Mouse (Mus musculus) adrenal gland, adult 18-20 months (tissue): ENCODE results near the gene Gm17545. TPM values are rescaled to one million over a fixed set of nuclear protein-coding genes. Genes with fewer than 3 reads are reported as not detected.
A peak's percentile ranks its signal among the peaks of the same experiment; 100 is the strongest.
"Not testable (repeated sequence)": the region's sequence is repeated elsewhere in the genome, so short reads cannot be mapped to it uniquely, and the experiment has no call there.

ENCODE experiments used
- DNase-seq, 2 experiments: peaks; one replicate each; pipeline ENCODE4 v3.0.0; 2021 to 2022; ENCODE audit warnings: low spot score in 2 of 2
- long read RNA-seq, 2 experiments: library from polyadenylated mRNA; stranded (forward); transcript quantifications; one replicate each; pipeline ENCODE4 v2.0.0; 2021
- total RNA-seq, 2 experiments: library from RNA; stranded (reverse); gene quantifications; 1 replicate in 1 of 2; 2 replicates in 1 of 2; pipeline ENCODE4 v1.2.3; 2021

The Gm17545 gene
- total RNA-seq, result not detected
- long read RNA-seq, experiment 1, result 0 reads
- long read RNA-seq, experiment 2, result 0 reads

DNA sequence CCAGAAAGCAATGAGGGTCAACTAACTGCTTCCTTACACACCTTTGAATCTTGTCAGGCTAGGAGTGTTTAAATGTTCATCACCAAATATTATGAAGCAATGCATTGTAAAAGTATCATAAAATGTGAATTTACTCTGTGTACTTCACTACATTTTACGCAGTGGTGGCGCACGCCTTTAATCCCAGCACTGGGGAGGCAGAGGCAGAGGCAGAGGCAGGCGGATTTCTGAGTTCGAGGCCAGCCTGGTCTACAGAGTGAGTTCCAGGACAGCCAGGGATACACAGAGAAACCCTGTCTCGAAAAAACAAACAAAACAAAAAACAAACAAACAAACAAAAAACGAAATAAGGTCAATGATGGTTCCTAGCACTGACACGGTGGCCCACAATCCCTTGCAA, at the start of gene Gm17545:
Gene Gm17545, plus strand, starts transcription at position 301 of the 400 bp plus-strand sequence.
- not testable (repeated sequence) for DNase-seq

DNA sequence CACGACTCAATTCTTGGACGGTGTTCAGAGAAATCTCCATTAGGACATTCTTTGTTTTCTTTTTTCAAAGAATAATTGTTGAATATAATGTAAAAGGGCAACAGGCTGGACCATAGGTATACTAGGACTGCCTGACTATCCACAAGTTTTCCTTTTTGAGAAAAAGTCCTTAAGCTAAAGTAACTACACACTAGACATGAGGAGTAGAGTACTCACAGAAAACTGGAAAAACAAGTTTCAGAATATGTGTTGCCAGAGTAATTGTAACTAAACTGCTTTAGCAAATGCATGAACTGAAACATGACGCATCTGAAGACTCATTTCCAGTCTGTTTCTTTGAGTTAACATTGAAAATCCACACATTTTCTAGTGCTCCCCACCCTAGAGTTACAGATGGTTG, 48.7 kb upstream of the Gm17545 start:
- no peak for DNase-seq

DNA sequence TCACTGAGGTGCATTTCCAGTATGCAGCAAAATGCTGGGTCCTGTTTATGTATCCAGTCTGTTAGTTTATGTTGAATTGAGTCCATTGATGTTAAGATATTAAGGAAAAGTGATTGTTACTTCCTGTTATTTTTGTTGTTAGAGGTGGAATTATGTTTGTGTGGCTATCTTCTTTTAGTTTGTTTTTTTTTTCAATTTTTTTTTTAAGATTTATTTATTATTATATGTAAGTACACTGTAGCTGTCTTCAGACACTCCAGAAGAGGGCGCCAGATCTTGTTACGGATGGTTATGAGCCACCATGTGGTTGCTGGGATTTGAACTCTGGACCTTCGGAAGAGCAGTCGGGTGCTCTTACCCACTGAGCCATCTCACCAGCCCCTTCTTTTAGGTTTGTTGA, 46.5 kb upstream of the Gm17545 start:
- not testable (repeated sequence) for DNase-seq

- DNase-seq, result not testable (repeated sequence)
These were observed 45.7 kb upstream of the Gm17545 start for GRCm38 (mm10) chr9:22408344-22408743.

GRCm38 (mm10) chr9:22409501-22409900, 44.6 kb upstream of the Gm17545 start:
- DNase-seq, result no peak

DNA sequence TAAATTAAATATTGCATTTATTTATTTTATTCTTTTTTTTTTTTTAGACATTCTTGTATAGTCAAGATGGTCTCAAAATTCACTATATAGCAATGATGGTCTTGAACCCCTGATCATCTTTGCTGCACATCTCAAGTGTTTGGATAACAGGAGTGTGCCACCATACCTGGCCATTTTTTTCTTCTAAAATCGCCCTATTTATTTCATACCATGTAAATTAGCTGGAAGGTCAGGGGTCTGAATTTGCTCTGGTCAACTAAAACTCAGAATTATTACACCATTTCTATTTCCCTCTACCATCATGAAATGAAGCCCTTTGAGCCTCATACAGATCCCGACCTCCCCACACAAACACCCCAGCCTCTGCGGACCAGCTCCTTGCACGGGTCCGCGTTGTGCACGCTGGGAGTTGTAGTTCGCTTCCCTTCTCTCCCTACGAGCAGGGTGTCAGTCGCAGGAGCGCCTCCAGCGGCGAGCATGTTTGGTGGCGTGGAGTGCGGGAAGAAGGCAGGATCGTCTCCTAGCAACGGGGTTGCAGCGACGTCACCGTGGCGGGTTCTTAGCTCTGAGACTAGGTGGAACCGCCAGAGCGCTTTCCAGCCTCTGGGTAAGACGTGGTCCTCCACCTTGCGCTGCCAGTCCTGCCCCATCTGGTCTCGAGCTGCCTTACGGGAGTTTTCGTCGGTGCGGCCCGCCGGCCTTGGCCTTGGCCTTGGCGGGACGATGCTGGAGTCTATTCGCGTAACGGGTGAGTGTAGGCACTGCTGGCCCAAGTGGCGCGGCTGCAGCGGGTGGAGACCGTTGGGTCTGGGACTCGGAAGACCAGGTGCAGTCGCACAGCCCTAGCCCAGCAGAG, 42.9 kb upstream of the Gm17545 start, which contains the start of gene 9530077C05Rik:
Gene 9530077C05Rik, plus strand, starts transcription at position 512 of the 856 bp plus-strand sequence.
- peak; percentile 88 to 91 for DNase-seq

- DNase-seq, result no peak
These were observed 37.9 kb upstream of the Gm17545 start for GRCm38 (mm10) chr9:22416187-22416586.

GRCm38 (mm10) chr9:22417547-22417946, 36.5 kb upstream of the Gm17545 start:
- no peak for DNase-seq

- no peak for DNase-seq
These were observed 34.2 kb upstream of the Gm17545 start for GRCm38 (mm10) chr9:22419877-22420276.

- DNase-seq, result no peak
These were observed 33.6 kb upstream of the Gm17545 start for GRCm38 (mm10) chr9:22420491-22420890.

GRCm38 (mm10) chr9:22422559-22422958, 31.5 kb upstream of the Gm17545 start:
- no peak for DNase-seq

- no peak for DNase-seq
These were observed 30.6 kb upstream of the Gm17545 start for GRCm38 (mm10) chr9:22423507-22423906.

DNA sequence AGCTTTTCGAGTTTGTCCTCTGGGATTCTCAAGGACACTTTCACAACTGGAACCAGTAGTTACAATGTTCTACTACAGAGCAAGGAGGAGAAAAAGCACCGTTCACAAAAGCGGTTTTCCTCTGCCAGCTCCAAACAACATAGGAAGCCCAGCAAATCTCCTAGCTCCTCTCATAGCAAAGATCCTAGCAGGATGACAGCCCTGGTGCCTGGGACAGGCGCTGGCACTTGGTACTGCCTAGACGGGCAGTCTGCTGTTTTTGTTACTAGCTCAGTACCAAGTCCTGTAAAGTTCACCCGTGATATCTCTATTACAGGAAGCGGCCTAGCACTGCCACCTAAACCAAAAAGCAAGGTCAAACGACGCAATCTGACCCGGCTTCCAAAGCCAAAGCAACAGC, 29.9 kb upstream of the Gm17545 start:
- DNase-seq, result no peak

DNA sequence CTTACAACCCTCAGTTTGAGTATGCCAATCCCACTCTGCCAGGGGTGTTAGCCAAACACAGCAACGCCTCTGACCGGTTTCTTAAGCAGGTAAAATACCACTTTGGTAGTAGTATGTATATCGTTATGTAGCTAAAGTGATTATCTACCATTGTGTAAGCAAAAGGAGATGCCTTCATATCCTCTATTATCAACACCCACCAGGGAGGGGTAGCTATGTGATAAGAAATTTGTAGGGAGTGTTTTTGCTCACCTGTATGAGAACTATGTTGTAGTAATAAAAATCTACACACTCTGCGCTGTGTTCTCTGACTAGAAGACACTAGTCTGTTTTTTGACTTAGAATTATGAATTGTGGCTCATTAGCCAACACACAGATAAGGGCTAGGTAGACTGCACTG, 29.4 kb upstream of the Gm17545 start:
- no peak for DNase-seq

DNA sequence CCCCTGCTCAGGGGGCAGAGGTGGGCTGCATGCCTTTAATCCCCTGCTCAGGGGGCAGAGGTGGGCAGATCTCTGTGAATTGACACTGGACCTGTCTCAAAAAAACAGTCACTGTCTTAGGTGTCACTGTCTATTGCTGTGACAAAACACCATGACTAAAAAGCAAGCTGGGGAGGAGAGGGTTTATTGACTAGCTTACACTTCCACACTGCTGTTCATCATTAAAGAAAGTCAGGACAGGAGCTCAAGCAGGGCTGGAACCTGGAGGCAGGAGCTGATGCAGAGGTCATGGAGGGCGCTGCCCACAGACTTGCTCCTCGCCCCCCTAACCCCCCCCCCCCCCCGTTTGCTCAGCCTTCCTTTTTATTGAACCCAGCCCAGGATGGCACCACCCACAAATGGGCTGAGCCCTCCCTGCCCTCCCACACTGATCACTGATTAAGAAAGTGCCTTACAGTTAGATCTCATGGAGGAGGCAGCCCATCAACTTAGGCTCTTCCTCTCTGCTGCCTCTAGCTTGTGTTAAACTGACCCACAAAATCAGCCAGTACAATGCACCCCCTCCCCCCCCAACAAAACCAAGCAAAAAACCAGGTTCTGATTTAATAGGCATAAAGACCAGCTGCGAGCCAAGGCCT, 25.9 kb upstream of the Gm17545 start:
- no peak for DNase-seq

DNA sequence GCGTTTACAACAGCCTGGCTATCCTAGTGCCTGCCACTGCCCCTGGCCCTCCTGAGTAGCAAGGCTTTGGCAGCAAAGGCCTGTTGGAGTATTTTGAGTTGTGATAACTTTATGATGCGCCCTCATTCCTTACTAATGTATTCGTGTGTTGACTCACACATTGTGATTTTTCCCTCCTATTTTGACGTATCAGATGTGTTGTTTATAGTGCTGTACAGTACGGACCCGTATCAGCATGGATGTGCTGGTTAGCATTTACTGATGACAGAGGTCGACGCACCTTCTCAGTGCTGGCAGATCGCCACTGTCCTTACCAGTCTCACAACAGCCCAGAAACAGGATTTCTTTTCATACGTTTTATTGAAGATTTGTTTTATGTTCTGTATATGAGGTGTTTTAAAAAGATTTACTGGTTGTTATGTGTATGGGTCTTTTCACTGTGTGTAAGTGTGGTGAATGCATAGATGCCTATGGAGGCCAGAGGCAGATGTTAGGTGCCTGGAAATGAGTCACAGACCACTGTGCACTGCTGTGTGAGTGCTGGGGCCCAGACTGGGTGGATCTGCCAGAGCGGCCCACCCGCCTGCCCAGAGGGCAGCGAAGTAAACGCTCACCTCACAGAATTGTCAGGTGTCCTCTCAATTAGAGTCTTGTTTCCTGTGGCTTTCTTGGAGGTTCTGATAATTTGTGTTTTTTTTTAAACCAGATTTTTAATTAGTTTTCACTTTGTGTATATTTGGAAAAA, 25.3 kb upstream of the Gm17545 start:
- DNase-seq, result no peak

DNA sequence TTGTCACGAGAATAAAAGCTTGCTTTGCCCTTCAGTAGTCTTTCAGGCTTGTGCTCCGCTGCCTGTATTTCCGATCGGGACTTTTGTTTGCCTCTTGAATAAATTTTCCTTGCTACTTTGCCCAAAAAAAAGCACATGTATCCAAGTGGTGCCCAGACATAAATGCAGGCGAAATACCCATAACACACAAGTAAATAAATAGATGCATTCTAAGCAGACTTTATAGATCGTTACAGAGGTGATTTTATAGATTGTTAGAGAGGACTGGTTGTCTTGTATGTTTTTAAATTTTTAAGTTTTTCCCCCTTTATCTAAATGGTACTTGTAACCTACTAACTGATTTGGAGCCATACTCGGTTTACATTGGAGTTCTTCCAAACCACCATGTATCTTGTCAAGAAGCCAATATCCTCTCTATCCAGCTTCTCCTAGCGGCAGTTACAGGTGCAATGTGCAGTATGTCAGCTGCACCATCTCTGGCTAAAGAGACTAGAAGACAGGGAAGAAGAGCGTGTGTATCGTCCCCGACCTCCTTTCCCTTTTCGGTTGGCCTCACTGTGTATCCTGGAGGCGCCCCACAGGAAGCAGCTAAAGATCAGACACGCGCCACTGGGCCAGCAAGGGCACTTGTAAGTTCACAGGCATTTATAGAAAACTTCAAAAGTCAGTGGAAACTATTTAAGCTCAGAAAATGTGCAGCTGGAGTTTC, 24.4 kb upstream of the Gm17545 start:
- DNase-seq, result no peak

- no peak for DNase-seq
These were observed 23.7 kb upstream of the Gm17545 start for GRCm38 (mm10) chr9:22430315-22430840.

- no peak for DNase-seq
These were observed 20.9 kb upstream of the Gm17545 start for GRCm38 (mm10) chr9:22433221-22433620.

DNA sequence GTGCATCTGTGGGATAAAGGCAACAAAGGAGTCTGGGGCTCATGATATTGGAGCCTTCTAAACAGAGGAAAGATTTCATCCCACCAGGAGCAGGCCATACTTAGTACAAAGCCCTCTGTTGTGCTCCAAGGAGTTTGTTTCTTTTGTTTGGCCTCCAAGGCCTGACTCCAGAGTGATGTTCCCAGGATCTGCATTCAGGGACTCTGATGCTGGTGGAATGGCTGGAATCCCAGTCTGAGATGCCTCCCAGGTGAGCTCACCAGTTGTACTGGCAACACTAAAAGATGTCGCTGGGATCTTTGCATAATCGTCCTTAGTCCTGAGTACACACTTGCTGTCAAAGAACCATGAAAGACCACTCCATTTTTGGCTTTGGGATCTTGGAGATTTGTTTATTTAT, 20.0 kb upstream of the Gm17545 start:
- DNase-seq, result no peak

GRCm38 (mm10) chr9:22438826-22439225, 15.3 kb upstream of the Gm17545 start:
- no peak for DNase-seq
